Mouse (Mus musculus): ENCODE data around the gene Zfp982.
"Not testable (repeated sequence)": the region's sequence is repeated elsewhere in the genome, so short reads cannot be mapped to it uniquely, and the experiment has no call there.

Zfp982 gene

DNA sequence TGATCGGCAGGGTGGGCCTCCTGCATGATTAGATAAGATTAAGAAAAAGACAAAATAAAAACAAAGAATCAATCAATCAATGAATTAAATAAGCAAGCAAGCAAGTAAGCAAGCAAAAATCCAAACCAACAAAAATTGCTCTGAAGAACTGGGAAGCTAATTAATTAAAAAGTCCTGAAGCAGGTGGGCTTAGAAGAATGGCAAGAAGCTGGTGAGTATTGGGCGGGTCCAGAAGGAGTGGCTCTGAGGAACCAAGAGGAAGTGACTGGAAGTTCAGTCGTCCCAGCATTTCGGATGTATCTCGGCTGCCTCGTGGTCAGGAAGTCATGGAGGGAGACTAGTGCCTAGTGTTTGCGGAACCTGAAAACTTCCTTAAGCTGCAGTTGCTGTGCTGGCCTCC lies at the start of gene Zfp982:
Zfp982 (plus strand) TSS at position 301 of the 400 bp plus-strand sequence.
- DNase-seq (ENCODE audit: low spot score): not testable (repeated sequence)

DNA sequence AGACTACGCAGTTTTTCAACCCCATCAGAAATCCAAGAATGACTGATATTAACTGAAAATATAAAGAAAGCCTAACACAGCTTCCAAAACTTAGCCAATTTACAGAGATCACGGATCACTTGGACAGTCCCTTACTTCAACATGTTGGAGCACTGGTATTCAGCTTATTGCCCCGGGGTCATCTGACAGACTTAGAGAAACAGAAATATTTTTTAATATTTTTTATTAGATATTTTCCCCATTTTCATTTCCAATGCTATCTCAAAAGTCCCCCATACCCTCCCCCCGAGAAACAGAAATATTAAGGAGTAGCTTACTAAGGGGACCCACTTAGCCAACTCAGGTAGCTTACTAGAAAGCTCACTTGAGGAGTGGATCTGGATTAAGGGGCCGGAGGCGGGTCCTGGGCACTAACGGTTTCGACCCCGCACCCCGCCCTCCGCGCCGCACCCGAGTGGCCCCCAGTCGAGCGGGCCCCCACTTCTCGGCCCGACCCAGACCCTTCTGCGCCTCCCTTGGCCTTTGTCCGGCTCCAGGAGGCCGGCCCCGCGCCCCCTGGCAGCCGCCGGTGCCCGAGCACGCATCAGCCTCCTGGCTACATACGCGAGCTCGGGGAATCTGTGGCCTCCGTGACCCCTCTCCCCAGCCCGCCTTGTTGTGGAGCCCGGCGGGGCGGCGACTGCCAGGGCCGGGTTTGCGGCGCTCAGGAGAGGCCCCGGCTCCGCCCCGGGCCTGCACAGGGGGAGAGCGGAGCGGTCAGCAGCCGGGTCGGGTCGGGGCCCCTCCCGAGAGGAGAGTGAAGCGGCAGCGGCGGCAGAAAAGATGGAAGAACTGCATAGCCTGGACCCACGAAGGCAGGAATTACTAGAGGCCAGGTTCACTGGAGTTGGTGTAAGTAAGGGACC lies 49.3 kb upstream of the Zfp982 start:
- not testable (repeated sequence) for DNase-seq (ENCODE audit: low spot score)

DNA sequence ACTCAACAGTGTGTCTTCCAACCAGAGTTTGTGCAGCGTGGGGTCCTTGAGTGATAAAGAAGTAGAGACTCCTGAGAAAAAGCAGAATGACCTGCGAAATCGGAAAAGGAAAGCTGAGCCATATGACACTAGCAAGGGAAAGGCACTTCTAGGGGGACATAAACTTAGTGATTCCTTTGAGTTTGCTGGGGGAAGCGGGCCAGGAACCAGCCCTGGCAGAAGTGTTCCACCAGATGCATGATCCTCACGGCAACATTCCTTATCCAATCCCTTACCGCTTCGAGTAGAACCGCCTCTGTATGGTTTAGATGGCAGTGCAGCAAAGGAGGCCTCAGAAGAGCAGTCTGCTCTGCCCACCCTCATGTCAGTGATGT lies 48.7 kb upstream of the Zfp982 start:
- DNase-seq (ENCODE audit: low spot score): not testable (repeated sequence)

DNA sequence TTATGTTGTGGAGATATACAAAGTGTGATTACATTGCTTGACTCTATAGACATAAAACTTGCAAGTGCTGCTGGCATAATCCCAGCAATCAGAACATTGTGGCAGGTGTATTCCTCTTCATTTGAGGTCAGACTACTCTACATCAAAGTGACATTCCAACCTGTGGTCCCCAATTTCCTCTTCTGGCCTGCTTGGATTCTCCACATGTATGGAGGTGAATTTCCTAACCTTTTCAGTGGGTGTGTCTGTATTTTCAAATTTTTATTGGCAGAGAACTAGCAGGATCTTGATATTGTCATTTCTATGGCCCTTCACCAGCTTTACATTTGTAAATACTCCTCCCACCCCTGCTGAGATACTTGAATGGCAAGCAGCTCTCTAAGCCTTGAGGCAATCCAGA lies 46.8 kb upstream of the Zfp982 start:
- DNase-seq (ENCODE audit: low spot score): not testable (repeated sequence)

DNA sequence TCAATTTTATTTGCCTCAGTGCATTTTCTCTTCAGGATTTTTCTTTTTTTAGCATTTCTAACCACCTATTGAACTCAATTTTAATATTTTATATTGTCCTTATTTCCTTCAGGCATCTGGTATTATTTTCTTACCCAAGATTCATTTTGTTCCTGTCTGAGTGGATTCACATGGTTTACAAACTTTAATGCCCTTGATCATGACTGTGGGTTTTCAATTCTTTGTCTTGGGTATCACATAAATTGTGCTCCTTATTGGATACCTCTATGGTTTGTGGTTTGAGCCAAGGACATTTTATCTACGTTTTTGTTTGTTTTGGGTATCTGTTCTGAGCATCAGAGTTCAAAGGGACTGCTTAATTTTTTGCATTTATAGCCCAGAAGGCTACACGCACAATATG lies 43.9 kb upstream of the Zfp982 start:
- DNase-seq (ENCODE audit: low spot score): no peak

DNA sequence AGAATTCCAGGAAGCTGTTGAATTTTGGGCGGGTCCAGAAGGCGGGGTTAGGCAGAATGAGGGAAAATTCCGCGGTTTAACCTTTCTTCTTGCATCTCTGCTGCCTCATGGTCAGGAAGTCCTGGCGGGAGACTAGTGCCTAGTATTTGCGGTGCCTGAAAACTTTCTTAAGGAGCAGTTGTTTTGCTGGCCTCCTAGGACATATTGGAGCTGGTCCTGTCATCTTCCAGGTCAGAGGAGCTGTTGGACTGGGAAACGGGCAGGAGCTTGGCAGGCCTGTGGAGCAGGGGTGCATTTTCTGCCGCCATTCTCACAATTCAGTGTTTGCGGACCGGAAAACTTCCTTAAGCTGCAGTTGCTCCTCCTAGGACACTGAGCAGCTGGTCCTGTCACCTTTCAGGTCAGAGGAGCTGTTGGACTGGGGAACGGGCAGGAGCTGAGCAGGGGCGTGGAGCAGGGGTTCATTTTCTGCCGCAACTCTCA lies 43.1 kb upstream of the Zfp982 start:
- DNase-seq (ENCODE audit: low spot score): no peak

DNA sequence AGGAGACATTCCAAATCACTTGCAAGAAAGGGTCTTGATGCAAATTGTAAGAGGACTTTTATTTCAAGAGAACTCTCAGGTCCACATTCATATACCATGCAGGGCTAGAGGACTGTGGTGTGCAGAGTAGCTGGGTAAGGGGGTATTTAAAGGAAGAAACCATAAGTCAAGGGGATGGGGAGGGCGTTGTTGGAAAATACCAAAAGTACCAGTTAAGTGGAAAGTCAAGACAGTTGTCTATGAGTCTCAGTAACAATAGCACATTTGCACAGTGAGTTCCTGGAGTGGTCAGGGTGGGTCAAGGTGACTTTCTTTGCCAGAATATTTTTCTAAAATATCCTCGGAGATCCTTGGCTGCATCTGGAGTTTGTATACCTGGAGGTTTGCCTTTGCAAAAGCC lies 42.2 kb upstream of the Zfp982 start:
- not testable (repeated sequence) for DNase-seq (ENCODE audit: low spot score)

DNA sequence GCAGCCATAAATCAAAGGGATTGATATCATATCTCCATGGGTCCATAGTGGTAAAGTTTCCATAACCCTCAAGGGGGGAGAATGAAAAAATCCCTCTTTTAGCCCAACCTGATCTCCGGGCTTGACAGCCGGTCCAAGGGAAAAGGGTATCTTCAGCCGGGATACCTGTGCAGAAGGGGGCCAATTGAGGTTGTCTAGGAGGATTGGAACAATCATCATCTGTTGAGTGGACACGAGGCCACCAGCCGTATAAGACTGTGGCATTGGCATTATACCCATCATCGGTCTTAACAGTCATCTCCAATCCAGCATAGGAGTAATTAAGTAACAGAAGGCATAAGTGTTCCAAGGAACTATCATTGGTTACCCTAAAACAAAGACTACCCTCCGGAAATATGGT lies 25.0 kb upstream of the Zfp982 start:
- not testable (repeated sequence) for DNase-seq (ENCODE audit: low spot score)

DNA sequence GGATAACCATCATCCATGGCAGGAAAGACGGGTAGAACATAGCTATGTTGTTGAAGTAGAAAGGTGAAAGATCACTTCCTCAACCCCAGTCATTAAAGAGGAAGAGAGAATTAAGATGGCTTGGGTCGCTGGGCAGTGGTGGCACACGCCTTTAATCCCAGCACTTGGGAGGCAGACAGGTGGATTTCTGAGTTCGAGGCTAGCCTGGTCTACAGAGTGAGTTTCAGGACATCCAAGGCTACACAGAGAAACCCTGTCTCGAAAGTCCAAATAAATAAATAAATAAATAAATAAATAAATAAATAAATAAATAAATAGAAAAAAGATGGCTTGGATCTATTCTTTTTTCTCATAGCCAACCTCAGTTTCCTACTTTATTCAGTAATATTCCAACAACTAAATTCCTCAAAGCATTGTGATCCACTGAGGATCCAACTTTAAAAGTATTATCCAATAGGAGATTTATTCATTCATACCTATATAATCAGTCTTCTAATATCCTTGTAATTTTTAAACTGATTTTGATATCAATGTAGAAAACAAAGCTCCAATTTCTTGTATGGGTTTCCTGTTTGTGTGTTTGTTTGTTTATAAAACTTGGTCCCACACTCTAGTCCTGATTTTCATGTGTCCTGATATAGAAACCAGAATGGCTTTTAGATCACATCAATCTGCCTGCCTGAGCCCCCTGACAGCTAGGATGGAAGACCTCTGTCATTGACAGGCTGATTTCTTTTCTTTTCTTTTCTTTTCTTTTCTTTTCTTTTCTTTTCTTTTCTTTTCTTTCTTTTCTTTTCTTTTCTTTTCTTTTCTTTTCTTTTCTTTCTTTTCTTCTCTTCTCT lies 6.8 kb downstream of the Zfp982 start:
- DNase-seq (ENCODE audit: low spot score): not testable (repeated sequence)

DNA sequence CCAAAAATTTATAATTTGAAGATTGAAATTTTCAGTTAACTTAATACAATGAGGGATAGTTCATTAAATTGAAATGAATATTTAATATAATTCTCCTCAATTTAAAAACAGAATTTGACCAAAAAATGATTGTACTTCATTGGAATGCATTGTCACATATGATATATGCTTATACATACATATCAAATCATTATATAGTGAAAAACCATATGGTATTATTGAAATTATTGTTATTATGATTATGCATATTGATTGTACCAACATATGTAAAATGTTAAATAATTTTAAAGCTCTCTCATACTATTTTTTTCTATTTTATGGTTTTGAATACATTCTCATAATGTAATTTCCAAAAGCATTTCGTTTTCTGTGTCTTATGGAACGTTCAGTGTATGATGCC lies 17.0 kb downstream of the Zfp982 start:
- no peak for DNase-seq (ENCODE audit: low spot score)

DNA sequence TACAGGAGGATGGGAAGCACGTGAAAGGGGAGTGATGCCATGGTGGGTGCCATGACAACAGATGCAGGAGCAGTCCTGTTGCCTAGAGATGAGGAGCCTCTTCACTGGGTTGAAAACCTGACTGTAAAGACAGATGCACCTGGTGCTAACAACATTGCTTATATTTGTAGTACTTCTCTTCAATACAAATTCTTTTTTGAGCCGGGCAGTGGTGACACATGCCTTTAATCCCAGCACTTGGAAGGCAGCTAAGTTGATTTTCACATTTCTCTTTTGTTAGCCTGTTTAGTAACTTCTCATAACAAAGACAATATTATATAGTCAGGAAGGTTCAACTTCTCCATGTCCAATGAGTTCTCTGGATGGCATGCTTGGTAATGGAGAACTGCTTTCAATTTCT lies 26.8 kb downstream of the Zfp982 start:
- DNase-seq (ENCODE audit: low spot score): no peak

DNA sequence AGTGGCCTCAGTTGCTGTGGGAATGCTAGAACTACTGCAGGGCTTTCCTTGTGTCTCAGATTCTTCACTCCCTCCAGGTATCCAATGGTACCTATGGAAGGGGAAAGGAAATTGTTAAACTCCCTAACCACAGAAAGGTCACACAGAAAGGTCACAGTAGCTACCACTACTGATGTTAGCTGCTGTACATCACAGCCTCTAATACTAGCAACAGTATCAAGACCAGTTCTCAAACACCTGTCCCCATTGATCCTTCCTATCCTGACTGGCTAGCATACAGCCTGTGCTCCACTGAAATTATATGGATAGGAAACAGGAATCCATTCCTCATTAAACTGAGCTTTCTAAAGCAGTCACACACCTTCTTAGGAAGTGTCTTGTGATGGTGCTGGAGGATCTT lies 27.9 kb downstream of the Zfp982 start:
- no peak for DNase-seq (ENCODE audit: low spot score)

DNA sequence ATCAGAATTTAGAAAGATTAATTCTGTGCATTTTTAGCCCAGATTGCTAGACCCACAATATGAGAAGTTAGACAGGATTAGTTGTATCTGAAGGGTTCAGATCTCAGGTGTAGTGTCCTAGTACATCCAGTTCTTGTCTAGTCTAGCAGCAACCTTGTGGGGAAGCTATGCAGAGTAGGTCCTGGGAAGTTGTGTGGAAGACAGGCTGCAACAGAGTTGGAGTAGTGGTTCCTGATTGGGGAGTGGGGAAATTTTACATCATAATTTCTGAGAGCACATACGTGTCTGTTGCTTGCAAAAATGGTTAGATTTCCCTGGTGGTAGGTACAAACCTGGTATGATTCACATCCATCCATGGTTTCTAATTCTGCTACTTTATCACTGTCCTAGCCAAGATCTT lies 32.9 kb downstream of the Zfp982 start:
- no peak for DNase-seq (ENCODE audit: low spot score)

DNA sequence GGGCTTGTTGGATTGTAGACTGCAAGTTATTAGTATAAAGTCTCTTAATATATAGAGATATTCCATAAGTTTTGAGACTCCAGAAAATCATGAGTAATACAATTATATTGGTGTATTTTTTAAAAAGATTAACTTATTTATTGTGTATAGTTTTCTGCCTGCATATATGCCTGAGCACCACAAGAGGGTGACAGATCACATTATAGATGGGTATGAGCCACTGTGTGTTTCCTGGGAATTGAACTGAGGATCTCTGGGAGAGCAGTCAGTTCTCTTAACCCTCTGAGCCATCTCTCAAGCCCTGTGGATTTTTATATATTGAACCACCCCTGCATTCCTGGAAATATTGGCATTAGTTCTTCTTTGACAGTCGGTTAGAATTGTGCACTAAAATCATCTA lies 38.1 kb downstream of the Zfp982 start:
- no peak for DNase-seq (ENCODE audit: low spot score)

DNA sequence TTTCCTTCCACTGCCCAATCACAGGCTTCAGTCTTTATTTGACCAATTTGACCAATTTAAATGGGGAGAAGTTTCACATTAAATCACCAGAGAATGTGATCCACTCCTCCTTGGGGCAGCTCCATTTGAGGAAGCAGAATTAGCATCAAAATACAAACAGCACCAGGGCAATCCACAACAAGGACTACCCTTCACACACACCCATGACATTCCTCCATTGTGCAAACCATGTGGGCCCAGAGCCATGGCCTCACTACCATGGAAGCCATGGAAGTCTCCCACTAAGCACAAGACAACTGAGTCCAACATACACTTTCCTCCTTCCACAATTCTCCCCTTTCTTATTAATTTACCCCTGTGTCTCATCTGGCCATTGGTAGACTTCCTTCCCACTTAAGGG lies 43.7 kb downstream of the Zfp982 start:
- DNase-seq (ENCODE audit: low spot score): not testable (repeated sequence)

DNA sequence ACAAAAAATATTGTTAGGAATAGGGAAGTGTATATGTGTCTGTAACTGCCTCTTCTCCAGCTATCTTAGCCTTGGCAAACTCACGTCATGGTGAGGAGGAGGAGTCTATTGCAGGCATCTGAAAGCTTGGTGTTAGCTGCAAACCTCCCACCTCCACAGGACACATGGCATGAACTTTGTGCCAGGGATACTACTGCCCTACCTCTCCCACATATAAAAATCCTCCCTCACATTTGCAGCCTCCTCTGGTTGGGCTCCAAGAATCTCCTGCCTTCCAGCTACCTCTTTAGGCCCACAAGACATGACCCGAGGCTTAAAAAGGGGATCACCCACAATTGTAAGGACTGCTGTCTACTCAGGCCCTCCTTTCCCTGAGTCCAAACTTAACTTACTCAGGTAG lies 45.5 kb downstream of the Zfp982 start:
- no peak for DNase-seq (ENCODE audit: low spot score)

DNA sequence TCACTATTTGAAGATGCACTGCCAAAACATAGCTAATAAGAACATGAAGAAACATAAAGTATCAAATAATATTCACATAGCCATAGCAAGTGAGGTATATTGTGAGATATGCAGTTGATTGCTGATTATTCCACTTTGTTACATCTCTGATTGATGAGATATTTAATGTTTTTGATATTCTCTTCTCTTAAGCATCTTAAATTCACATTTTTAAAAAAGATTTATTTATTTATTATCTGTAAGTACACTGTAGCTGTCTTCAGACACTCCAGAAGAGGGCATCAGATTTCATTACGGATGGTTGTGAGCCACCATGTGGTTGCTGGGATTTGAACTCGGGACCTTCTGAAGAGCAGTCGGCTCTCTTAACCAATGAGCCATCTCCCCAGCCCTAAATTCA lies 47.7 kb downstream of the Zfp982 start, which contains the start of gene Gm16503:
Gm16503 (plus strand) TSS at position 301 of the 400 bp plus-strand sequence.
- DNase-seq (ENCODE audit: low spot score): not testable (repeated sequence)

DNA sequence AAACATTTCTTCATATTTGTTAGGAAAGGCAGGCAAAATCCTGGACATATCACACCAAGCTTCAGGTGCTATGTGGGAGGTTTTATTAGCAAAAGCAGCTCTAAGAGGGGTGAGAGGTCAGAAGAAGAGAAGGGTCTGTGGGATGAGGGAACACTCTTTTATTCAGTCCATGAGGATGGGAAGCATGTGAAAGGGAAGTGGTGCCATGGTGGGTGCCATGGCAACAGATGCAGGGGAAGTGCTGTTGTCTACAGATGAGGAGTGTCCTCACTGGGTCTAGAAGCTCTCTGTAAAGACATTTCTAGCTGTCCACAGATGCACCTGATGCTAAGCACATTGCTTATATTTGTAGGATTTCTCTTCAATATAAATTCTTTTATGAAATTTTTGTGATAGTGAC lies 48.9 kb downstream of the Zfp982 start:
- DNase-seq (ENCODE audit: low spot score): no peak

DNA sequence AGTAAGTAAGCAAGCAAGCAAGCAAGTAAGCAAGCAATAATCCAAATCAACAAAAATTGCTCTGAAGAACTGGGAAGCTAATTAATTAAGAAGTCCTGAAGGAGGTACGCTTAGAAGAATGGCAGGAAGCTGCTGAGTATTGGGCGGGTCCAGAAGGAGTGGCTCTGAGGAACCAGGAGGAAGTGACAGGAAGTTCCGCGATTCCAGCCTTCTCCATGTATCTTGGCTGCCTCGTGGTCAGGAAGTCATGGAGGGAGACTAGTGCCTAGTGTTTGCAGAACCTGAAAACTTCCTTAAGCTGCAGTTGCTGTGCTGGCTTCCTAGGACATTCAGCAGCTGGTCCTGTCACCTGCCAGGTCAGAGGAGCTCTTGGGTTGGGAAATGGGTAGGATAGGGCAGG lies 60.9 kb downstream of the Zfp982 start, which contains the start of gene Zfp985:
Zfp985 (plus strand) TSS at position 207 of the 400 bp plus-strand sequence.
- DNase-seq (ENCODE audit: low spot score): not testable (repeated sequence)

DNA sequence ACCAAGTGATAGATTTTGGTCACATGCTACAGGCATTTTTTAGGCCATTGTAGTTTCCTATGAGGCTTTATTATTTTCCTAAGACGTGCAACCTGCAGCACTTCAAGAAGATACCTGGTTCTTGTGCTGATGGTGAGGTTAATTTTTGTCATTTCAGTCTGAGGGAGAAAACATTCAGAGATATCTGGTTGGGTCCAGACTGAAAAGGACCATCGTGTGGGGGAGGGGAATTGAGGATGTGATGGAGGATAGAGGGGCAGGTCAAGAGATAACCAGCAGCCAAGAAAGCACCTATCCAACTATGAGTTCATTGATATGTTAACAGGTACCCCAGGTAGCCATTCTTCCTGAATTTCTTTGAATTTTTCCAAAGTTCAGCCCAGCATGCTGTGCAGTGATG lies 62.1 kb downstream of the Zfp982 start:
- not testable (repeated sequence) for DNase-seq (ENCODE audit: low spot score)

DNA sequence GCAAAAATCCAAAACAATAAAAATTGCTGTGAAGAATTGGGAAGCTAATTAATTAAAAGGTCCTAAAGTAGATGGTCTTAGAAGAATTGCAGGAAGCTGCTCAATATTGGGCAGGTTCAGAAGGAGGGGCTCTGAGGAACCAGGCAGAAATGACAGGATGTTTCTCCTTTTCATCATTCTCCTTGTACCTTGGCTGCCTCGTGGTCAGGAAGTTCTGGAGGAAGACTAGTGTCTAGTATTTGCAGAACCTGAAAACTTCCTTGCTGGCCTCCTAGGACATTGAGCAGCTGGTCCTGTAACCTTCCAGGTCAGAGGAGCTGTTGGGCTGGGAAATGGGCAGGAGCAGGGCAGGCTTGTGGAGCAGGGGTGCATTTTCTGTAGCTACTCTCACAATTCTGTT lies 64.7 kb downstream of the Zfp982 start:
- DNase-seq (ENCODE audit: low spot score): not testable (repeated sequence)

DNA sequence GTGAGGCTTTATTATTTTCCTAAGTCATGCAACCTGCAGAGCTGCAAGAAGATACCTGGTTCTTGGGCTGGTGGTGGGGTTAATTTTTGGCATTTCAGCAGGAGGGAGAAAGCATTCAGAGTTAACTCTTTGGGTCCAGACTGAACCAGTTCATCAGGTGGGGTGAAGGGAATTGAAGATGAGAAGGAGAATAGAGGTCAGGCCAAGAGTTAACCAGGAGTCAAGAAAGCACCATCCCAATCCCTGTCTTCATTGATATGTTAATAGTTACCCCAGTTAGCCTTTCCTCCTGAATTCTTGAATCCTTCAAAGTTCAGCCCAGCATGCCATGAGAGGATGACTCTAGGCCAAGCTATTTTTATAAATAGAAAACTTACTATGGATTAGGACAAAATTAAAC lies 65.8 kb downstream of the Zfp982 start:
- DNase-seq (ENCODE audit: low spot score): not testable (repeated sequence)

DNA sequence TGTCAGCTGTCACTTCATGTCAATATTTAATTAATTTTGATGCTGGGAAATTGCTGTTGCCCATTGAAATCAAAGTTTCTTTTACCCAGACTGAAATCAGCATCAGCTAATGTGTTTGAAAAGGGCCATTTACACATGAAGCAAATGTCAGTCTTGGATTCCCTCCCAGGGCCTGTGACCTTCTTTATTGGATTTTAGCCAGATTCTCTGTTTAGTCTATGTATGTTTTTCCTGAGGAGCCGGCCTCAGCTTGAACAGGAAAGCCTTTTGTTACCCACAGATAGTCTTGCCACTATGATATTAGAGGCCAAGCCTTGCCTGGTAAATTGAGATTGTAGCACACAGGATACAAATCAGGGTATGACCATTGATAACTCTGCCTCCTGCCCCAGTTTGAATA lies 66.9 kb downstream of the Zfp982 start:
- DNase-seq (ENCODE audit: low spot score): not testable (repeated sequence)

All from ovary, postnatal 10 days (tissue).